Mouse (Mus musculus) liver, embryonic 14.5 days (tissue): Measurements from ENCODE around the gene Sel1l2.
"Not testable (repeated sequence)": the region's sequence is repeated elsewhere in the genome, so short reads cannot be mapped to it uniquely, and the experiment has no call there.

ENCODE experiments used
- CTCF ChIP-seq: IDR thresholded peaks from 2 replicates; pipeline ENCODE4 v1.5.1; 2016; ENCODE audit warnings: antibody characterized with exemption, low read depth, control low read depth
- EP300 ChIP-seq: IDR thresholded peaks from 2 replicates; pipeline ENCODE4 v1.6.1; 2016; ENCODE audit warnings: antibody characterized with exemption, low read depth

DNA sequence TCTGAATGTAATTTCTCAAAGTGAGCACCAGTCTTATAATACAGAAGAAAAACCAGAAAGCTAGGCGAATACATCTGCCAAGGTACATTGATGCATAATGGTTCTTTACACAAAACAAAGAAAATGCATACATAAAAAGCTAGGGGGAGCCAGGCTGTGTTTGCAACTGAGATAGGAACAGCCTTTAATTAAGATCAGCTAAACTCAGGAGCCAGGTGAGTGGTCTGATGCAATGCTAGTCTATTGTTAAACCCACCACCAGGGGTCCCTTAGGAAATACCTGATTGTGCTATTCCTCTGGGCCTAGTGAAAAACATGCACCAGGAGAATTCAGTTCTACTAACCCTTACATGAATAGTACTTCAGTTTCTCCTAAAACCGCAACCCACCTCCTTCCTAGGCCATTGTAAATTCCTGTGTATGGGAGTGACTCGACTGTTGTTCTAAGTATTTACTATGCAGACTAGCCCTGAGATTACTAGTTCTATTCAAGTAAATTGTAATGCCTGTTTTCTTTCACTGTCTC is 203.8 kb downstream of the Sel1l2 start:
- TF ChIP-seq CTCF, EP300: not testable (repeated sequence)
